Mouse (Mus musculus) forebrain, embryonic 13.5 days (tissue): ENCODE data around the gene Ube2g1. TPM values are rescaled to one million over a fixed set of nuclear protein-coding genes. Genes with fewer than 3 reads are reported as not detected.
A peak's percentile ranks its signal among the peaks of the same experiment; 100 is the strongest.
"Not testable (repeated sequence)": the region's sequence is repeated elsewhere in the genome, so short reads cannot be mapped to it uniquely, and the experiment has no call there.

ENCODE experiments used
- ATAC-seq: fragments of 200-750 bp; cut with Nextera tagmentation; 2 replicates; pipeline ENCODE4 v1.8.0; 2017
- H3K27ac ChIP-seq: fragments of 300-500 bp; sonication (generic); 2 replicates; pipeline ENCODE4 v1.5.1; 2015; ENCODE audit warnings: inconsistent platforms, mild to moderate bottlenecking, moderate library complexity
- H3K27me3 ChIP-seq: fragments of 300-500 bp; sonication (generic); 2 replicates; pipeline ENCODE4 v1.6.1; 2015; ENCODE audit warnings: mild to moderate bottlenecking, inconsistent platforms
- H3K36me3 ChIP-seq: fragments of 300-500 bp; sonication (generic); 2 replicates; pipeline ENCODE4 v1.6.1; 2015; ENCODE audit warnings: mild to moderate bottlenecking, inconsistent platforms; ENCODE audit not compliant: poor library complexity, severe bottlenecking
- H3K4me1 ChIP-seq: fragments of 300-500 bp; sonication (generic); 2 replicates; pipeline ENCODE4 v1.6.1; 2015; ENCODE audit warnings: inconsistent platforms
- H3K4me2 ChIP-seq: fragments of 300-500 bp; sonication (generic); 2 replicates; pipeline ENCODE4 v1.6.1; 2015; ENCODE audit warnings: inconsistent platforms, mild to moderate bottlenecking, moderate library complexity
- H3K4me3 ChIP-seq: fragments of 300-500 bp; sonication (generic); 2 replicates; pipeline ENCODE4 v1.5.1; 2015; ENCODE audit warnings: mild to moderate bottlenecking, inconsistent platforms
- H3K9ac ChIP-seq: fragments of 300-500 bp; sonication (generic); 2 replicates; pipeline ENCODE4 v1.6.1; 2015; ENCODE audit warnings: mild to moderate bottlenecking, inconsistent platforms
- H3K9me3 ChIP-seq: fragments of 300-500 bp; sonication (generic); replicated peaks from 2 replicates; pipeline ENCODE4 v1.6.1; 2016; ENCODE audit warnings: inconsistent platforms
- WGBS: fragments of 180-500 bp; shearing (Covaris S2); methylation state at CpG from one replicate; pipeline ENCODE4 v1.1.7; 2015; 5-methylcytosine and 5-hydroxymethylcytosine counted together
- polyA plus RNA-seq: library from polyadenylated mRNA; unstranded; fragments of >200 nt; fragmentation: Nextera tagmentation; extraction: Ambion mirVana; gene quantifications from 2 replicates; pipeline ENCODE4 v1.2.1, GENCODE M21; 2015

Gene Ube2g1
- polyA plus RNA-seq, 1 experiment from 2014 or later = 104 TPM

- Histone ChIP-seq H3K4me2 (peak overlapping the region; percentile 45), H3K4me1 (peaks cover 26% of the 10 kb centered on the region), H3K36me3 (no peaks in the 10 kb centered on the region), H3K4me3 (no peak overlapping the region; the same call in 1 of the 2 replicates), H3K27me3 (no peaks in the 10 kb centered on the region), H3K9me3 (no peaks in the 10 kb centered on the region), H3K9ac (peak overlapping the region; percentile 26; the same call in 1 of the 2 replicates), H3K27ac (no peak overlapping the region)
- ATAC-seq = no peak
Observed at GRCm38 (mm10) chr11:72609242-72609641, 2.2 kb downstream of the Ube2g1 start.

DNA sequence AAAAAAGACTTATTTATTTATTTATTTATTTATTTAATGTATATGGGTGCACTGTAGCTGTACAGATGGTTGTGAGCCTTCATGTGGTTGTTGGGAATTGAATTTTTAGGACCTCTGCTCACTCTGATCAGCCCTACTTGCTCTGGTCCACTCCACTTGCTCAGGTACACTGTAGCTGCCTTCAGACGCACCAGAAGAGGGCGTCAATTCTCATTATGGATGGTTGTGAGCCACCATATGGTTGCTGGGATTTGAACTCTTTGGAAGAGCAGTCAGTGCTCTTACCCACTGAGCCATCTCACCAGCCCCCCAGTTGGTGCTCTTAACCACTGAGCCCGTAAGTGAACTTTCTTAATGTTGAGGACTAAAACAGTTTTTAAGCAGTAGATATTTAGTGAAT, 7.3 kb downstream of the Ube2g1 start:
- H3K27me3 ChIP-seq, H3K9ac ChIP-seq, H3K9me3 ChIP-seq, ATAC-seq, H3K36me3 ChIP-seq, H3K4me3 ChIP-seq, H3K4me2 ChIP-seq, H3K27ac ChIP-seq: not testable (repeated sequence)
- H3K4me1 ChIP-seq = peaks cover 15% of the 10 kb centered on the region
- WGBS = 78% methylated on average over 3 of the region's 3 CpGs

DNA sequence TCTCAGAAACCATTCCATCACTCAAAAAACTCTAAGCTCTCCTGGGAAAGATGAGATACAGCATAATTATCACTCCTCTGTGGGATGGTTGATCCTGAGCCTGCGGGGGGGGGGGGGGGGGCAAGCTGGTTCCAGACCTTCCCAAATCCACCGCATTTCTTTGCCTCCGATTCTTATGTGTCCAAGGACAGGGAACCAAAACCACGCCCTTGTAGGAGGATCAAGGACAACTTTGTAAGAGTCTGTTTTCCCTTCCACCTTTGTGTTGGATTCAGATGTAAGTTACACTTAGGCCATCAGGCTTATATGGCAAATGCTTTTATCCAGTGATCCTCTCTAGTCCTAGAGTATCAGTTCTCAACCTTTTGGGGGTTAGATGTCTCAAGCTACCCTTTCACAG, 8.8 kb downstream of the Ube2g1 start:
- H3K4me2 ChIP-seq = no peak overlapping the region
- H3K9me3 ChIP-seq = no peaks in the 10 kb centered on the region
- peaks cover 2% of the 10 kb centered on the region for H3K4me1 ChIP-seq
- ATAC-seq = no peak
- H3K4me3 ChIP-seq = no peak overlapping the region
- no peaks in the 10 kb centered on the region for H3K27me3 ChIP-seq
- WGBS = 88% methylated on average over 4 of the region's 4 CpGs
- H3K27ac ChIP-seq = no peak overlapping the region
- no peak overlapping the region for H3K9ac ChIP-seq
- peaks cover 6% of the 10 kb centered on the region; the same call in 1 of the 2 replicates for H3K36me3 ChIP-seq

DNA sequence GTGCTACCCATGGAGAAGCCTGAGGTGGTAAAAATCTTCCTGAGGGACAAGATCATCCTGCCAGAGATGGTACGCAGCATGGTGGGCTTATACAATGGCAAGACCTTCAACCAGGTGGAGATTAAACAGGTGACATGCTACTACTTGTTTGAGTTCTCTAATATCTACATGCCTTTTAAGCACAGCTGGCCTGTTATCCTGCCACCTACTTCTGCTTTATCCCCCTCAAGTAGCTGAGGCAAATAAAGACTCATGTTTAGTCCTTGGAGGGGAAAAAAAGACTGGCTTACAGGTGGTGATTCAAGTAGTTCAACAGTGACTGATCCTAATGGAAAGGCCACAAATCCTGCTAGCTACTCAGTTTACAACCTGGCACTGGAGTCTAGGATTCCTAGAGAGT, 11.4 kb downstream of the Ube2g1 start:
- Histone ChIP-seq H3K9me3 (no peaks in the 10 kb centered on the region), H3K27ac (no peak overlapping the region), H3K4me1 (no peaks in the 10 kb centered on the region), H3K27me3 (no peaks in the 10 kb centered on the region), H3K4me3 (no peak overlapping the region), H3K36me3 (peaks cover 6% of the 10 kb centered on the region; the same call in 1 of the 2 replicates), H3K4me2 (no peak overlapping the region), H3K9ac (no peak overlapping the region)
- WGBS = 93% methylated on average over 1 of the region's 1 CpGs
- no peak for ATAC-seq

DNA sequence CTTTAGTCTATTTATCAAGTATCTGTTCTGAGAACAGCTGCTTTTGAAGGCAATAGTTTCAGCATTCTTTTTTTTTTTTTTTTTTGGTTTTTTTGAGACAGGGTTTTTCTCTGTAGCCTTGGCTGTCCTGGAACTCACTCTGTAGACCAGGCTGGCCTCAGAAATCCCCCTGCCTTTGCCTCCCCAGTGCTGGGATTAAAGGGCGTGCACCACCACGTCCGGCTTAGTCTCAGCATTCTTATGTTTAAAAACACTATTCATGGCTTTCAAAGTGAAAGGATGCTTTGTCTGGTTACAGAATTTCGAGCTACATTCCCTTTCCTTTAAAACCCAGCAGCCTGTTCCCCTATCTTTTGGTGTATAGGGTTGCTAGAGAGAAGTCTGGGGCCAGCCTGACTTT, 35.6 kb downstream of the Ube2g1 start:
- Histone ChIP-seq H3K27me3 (no peaks in the 10 kb centered on the region), H3K9ac (no peak overlapping the region), H3K4me1 (peaks cover 8% of the 10 kb centered on the region), H3K4me3 (no peak overlapping the region), H3K36me3 (peaks cover 3% of the 10 kb centered on the region; the same call in 1 of the 2 replicates), H3K9me3 (no peaks in the 10 kb centered on the region; the same call in 1 of the 2 replicates), H3K27ac (no peak overlapping the region), H3K4me2 (no peak overlapping the region)
- ATAC-seq = no peak
- 10% methylated on average over 4 of the region's 4 CpGs for WGBS

GRCm38 (mm10) chr11:72645386-72645785, 38.3 kb downstream of the Ube2g1 start:
- peaks cover 3% of the 10 kb centered on the region; the same call in 1 of the 2 replicates for H3K36me3 ChIP-seq
- H3K27ac ChIP-seq = no peak overlapping the region
- H3K9me3 ChIP-seq = no peaks in the 10 kb centered on the region; the same call in 1 of the 2 replicates
- H3K4me2 ChIP-seq = no peak overlapping the region
- ATAC-seq = no peak
- no peak overlapping the region for H3K9ac ChIP-seq
- H3K4me3 ChIP-seq = no peak overlapping the region
- peaks cover 5% of the 10 kb centered on the region; the same call in 1 of the 2 replicates for H3K4me1 ChIP-seq
- no peaks in the 10 kb centered on the region for H3K27me3 ChIP-seq
- WGBS = 90% methylated on average over 5 of the region's 5 CpGs

- H3K4me3 ChIP-seq = no peak overlapping the region
- H3K27me3 ChIP-seq = no peaks in the 10 kb centered on the region
- no peak overlapping the region for H3K4me2 ChIP-seq
- no peaks in the 10 kb centered on the region for H3K36me3 ChIP-seq
- WGBS = 90% methylated on average over 2 of the region's 2 CpGs
- H3K27ac ChIP-seq = no peak overlapping the region
- no peak overlapping the region for H3K9ac ChIP-seq
- no peaks in the 10 kb centered on the region for H3K4me1 ChIP-seq
- ATAC-seq = no peak
- no peaks in the 10 kb centered on the region for H3K9me3 ChIP-seq
Observed at GRCm38 (mm10) chr11:72650347-72650746, 43.3 kb downstream of the Ube2g1 start.

GRCm38 (mm10) chr11:72659918-72660317, 52.8 kb downstream of the Ube2g1 start:
- no peak overlapping the region for H3K4me2 ChIP-seq
- H3K27me3 ChIP-seq = no peaks in the 10 kb centered on the region
- H3K36me3 ChIP-seq = no peaks in the 10 kb centered on the region
- no peak for ATAC-seq
- no peak overlapping the region for H3K4me3 ChIP-seq
- no peak overlapping the region for H3K27ac ChIP-seq
- no peaks in the 10 kb centered on the region for H3K9me3 ChIP-seq
- no peak overlapping the region for H3K9ac ChIP-seq
- H3K4me1 ChIP-seq = no peaks in the 10 kb centered on the region

DNA sequence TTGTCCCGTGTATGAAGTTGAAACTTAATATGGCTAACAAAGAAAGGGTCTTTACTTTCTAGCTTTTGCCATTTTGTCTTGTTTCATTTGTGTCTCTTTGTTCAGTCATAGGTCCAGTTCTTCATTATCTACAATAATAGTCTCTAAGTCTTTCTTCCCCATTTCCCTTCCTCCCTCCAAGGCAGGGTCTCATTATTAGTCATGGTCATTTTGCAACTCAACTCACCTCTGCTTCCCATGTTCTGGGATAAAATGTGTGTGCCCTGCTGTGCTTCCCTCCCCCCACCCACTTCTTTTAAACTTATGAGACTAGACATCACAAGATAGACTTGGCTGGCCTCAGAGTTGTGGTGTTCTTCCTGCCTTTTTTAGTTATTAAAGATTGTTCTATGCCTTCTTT, 53.3 kb downstream of the Ube2g1 start:
- no peak overlapping the region for H3K4me3 ChIP-seq
- no peak overlapping the region for H3K9ac ChIP-seq
- H3K36me3 ChIP-seq = no peaks in the 10 kb centered on the region
- H3K27me3 ChIP-seq = no peaks in the 10 kb centered on the region
- H3K4me1 ChIP-seq = no peaks in the 10 kb centered on the region
- no peak for ATAC-seq
- no peaks in the 10 kb centered on the region for H3K9me3 ChIP-seq
- no peak overlapping the region for H3K27ac ChIP-seq
- H3K4me2 ChIP-seq = no peak overlapping the region
- WGBS = 90% methylated on average over 1 of the region's 1 CpGs

- no peak overlapping the region for H3K27ac ChIP-seq
- H3K4me2 ChIP-seq = no peak overlapping the region
- H3K36me3 ChIP-seq = peaks cover 9% of the 10 kb centered on the region
- no peak for ATAC-seq
- no peaks in the 10 kb centered on the region for H3K9me3 ChIP-seq
- H3K4me3 ChIP-seq = no peak overlapping the region
- H3K27me3 ChIP-seq = no peaks in the 10 kb centered on the region
- no peak overlapping the region for H3K9ac ChIP-seq
- WGBS = 94% methylated on average over 4 of the region's 4 CpGs
- no peaks in the 10 kb centered on the region for H3K4me1 ChIP-seq
Observed at GRCm38 (mm10) chr11:72664641-72665040, 57.6 kb downstream of the Ube2g1 start.

GRCm38 (mm10) chr11:72670634-72671033, 63.6 kb downstream of the Ube2g1 start:
- Histone ChIP-seq H3K36me3 (peaks cover 12% of the 10 kb centered on the region), H3K9ac (no peak overlapping the region), H3K27me3 (no peaks in the 10 kb centered on the region), H3K4me3 (no peak overlapping the region), H3K9me3 (no peaks in the 10 kb centered on the region), H3K4me1 (no peaks in the 10 kb centered on the region), H3K4me2 (no peak overlapping the region), H3K27ac (no peak overlapping the region)
- ATAC-seq = no peak

DNA sequence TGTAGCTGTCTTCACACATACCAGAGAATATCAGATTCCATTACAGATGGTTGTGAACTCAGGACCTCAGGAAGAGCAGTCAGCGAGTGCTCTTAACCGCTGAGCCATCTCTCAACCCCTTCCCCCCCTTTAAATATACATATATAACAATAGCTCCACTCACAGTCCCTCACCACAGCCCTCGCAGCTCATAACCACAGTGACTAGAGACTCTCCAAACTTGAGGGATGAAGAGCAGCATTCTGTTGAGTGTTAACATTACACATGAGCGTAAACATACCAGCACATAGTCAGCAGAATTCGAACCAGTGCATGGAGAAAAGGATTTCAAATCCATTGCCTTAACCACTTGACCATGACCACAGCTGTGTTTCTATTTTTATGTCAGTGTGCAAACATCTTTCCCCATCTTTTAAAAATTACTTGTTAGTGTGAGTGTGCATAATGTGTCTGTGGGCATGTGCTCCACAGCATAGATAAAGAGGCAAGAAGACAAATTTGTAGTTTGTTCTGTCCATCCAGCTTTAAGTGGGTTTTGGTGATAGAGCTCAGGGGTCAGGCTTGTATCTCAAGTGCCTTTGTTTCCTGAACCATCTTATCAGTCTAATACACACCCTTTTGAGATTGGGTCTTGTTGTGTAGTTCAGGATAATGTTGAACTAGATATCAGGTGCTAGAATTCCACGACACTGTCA, 64.4 kb downstream of the Ube2g1 start:
- 87% methylated on average over 6 of the region's 6 CpGs for WGBS
- peaks cover 10% of the 10 kb centered on the region for H3K36me3 ChIP-seq
- H3K9ac ChIP-seq = no peak overlapping the region
- H3K27me3 ChIP-seq = no peaks in the 10 kb centered on the region
- no peak overlapping the region for H3K4me3 ChIP-seq
- ATAC-seq = no peak
- no peaks in the 10 kb centered on the region for H3K9me3 ChIP-seq
- H3K4me1 ChIP-seq = no peaks in the 10 kb centered on the region
- no peak overlapping the region for H3K4me2 ChIP-seq
- no peak overlapping the region for H3K27ac ChIP-seq

DNA sequence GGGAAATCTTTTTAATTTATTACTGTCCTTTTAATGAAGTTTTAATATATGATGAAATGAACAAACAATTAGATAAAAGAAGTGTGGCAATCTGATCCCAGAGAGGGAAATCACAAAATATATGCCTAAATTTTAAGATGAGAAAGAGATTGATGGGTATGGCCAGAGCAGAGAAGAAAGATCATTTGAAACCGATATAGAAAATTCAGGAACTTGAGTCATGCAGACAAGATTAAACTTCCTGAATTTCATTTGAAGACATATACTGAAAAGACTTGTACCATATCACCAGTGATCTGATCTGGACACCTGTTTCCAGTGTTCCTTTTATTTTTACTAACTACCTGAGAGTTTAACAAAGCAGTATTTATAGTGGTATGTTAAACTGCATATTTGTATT, 65.4 kb downstream of the Ube2g1 start:
- Histone ChIP-seq H3K36me3 (peaks cover 7% of the 10 kb centered on the region; the same call in 1 of the 2 replicates), H3K27me3 (no peaks in the 10 kb centered on the region), H3K4me2 (no peak overlapping the region), H3K4me3 (no peak overlapping the region), H3K9ac (no peak overlapping the region), H3K4me1 (no peaks in the 10 kb centered on the region), H3K9me3 (no peaks in the 10 kb centered on the region), H3K27ac (no peak overlapping the region)
- ATAC-seq = no peak
- WGBS = 92% methylated on average over 1 of the region's 1 CpGs
